Mouse (Mus musculus): ENCODE data around the gene Igfbp7.

The Igfbp7 gene

DNA sequence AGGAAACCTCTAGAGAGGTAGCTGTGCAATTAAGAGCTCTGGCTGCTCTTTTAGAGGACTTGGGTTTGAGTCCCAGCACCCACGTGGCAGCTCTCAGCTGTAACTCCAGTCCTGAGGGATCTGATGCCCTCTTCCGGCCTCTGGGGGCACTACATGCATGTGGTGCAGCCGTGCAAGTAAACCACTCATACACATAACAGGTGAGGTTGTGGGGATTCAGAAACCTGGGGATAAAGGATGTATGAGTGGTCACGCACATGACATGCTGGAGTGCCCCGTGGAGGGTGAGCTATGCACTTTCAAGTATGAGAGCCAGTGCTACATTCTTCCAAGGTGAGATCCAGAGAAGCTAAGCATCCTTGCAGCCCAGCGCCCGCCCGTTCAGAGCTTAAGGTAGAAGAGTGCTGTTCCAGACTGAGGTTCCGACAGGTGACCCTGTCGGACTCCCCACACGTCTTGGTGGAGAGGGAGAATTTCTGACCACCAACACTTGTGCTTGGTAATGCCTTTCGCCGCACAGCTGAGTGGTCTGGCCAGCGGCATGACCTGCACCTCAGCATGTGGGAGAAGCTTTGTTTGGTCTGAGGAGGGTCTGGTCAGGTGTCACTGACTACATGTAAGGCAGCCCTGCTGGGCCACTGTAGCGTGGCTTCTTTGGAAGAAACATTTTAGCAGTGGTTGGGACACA lies 57.7 kb downstream of the Igfbp7 start:
- DNase-seq (ENCODE audit: low read depth) = no peak

DNA sequence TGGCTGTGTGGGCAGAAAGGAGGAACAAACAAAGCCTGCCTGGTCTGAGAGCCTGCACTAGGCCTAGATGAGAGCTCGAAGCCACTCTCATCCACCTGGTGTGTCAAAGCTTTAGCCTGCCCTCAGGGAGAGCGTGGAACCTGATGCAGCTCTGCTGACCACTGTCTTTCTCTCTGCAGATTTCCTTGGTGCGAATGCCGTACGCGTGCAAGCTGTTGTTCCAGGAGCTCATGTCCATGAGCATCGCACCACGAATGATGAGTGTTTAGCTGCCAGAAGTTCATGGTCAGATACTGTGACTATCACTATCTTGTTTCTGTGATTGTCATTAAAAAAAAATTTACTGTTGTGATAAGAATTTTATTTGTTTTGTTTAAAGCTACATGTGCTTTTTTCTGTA lies 58.9 kb downstream of the Igfbp7 start:
- no peak for DNase-seq (ENCODE audit: low read depth)

DNA sequence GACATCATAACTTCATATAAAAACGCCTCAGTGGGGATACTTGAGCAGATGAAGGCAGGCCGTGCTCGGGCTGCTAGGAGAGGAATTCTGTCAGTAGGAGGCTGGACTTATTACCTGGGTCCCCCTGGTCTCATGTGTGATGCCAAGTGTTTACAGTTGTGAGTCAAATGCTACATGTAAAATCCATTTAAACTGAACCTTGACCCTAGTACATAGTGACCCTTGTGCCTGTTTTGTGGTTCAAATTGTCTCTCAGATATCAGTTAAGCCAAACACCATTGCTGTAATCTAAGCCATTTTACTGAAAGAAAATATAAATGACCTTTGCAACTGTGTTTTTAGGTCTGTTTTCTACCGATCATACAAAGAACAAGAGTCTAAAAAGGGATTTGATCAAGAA lies 67.8 kb downstream of the Igfbp7 start:
- no peak for DNase-seq (ENCODE audit: low read depth)

DNA sequence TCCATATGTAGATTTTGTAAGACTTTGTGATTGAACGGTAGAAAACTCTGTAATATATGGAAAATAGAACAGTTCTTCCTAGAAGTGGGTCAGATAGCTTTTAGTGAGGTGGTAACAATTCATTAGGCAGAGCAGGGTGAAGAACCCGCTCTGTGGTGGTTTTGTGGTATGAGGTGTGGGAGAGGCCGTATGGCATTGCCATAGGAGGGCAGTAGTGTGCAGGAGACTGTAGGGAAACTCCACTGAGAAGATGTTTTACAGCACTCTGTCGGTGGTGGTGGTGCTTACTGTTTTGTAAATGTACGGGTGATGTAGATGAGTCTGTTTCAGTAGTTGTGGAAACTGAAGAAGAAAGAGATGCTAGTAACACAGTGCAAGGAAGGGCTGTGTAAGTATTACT lies 77.7 kb downstream of the Igfbp7 start:
- no peak for DNase-seq (ENCODE audit: low read depth)

DNA sequence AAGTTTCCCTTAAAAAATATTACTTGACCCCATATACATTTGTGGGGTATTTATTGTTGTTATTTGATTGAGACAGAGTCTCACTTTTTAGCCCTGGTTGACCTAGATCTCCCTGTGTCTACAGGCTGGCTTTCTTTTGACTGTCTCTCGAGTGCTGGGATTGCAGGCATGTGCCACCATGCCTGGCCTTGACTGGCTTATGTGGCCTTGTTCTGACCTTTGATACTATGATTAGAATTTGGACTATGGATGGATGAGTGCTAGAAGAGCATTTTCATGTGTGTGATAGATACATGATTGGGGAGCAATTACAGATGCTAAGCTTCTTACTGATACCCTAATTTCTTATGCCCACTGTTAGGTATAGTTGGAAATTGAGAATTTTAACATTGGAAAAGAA lies 82.9 kb downstream of the Igfbp7 start:
- DNase-seq (ENCODE audit: low read depth) = no peak

DNA sequence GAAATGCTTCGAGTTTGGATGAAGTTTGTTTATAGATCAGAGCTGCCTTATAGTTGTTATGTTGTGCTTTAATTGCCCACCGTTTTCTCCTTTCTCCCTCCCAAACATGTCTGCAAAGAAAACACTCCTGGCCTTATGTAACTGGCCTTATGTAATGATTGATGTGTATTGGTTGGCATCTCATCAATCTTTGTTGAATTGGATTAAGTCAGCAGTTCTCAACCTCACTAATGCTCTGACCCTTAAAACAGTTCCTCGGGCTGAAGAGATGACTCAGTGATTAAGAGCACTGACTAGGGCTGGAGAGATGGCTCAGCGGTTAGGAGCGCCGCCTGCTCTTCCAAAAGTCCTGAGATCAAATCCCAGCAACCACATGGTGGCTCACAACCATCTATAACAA lies 92.9 kb downstream of the Igfbp7 start:
- DNase-seq (ENCODE audit: low read depth) = no peak

DNA sequence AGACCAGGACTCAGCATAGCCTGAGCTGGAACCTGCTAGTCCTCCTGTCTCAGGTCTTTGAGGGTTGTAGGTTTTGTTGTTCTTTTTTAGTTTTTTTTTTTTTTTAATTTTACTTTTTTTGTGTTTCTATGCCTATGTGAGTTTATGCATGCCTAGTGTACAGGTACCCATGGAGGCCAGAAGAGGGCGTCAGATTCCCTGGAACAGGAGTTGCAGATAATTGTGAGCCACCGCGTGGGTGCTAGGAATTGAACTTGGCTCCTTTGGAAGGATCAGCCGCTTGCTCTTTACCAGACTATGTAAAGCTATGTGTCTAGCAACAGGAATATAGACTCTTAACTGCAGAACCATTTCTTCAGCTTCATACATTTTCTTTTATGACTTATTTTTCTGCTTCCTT lies 93.6 kb downstream of the Igfbp7 start:
- no peak for DNase-seq (ENCODE audit: low read depth)

DNA sequence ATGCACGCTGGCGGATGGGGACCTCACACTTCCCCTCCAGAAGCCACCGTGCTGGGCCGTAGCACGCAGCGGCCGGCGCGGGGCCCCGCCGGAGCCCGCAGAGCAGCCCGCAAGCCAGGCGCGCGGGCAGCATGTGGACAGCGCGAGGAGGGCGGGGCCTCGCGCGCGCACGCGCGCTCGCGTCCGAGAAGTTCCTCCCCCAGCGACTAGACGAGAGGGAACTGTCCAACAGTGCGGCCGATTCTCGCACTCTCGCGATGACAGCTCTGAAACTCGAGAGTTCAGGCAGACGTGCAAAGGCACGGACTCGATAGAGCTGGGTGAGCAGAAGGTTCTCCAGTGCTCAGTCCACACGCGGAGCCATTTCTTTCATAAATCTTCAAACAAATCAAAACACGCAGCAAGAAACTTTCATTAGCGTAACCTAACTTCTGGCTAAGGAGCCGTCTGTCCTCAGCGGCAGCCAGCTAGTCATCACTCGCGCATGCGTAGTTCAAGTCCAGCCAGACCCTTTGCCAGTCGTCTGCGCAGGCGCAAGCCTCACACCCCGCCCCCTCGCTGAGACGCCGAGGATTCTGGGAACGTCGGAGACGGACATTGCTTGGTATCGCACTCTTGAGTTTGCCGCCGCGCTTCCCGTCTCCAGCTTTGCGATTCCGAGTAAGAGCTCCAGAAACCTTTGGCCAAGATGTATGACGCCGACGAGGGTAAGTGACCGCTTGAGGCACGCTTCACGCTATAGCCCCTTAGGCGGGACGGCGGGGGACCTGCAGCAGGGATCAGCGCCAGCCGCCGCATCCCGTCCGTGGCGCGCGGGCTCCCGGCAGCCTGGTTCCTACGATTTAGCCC lies 97.7 kb downstream of the Igfbp7 start, which contains the start of the genes Noa1 and Polr2b:
TSS of gene Noa1 (minus strand) at position 161 of the 849 bp plus-strand sequence.
TSS of gene Polr2b (plus strand) at position 224 of the 849 bp plus-strand sequence.
- peak; percentile 96 for DNase-seq (ENCODE audit: low read depth)

DNA sequence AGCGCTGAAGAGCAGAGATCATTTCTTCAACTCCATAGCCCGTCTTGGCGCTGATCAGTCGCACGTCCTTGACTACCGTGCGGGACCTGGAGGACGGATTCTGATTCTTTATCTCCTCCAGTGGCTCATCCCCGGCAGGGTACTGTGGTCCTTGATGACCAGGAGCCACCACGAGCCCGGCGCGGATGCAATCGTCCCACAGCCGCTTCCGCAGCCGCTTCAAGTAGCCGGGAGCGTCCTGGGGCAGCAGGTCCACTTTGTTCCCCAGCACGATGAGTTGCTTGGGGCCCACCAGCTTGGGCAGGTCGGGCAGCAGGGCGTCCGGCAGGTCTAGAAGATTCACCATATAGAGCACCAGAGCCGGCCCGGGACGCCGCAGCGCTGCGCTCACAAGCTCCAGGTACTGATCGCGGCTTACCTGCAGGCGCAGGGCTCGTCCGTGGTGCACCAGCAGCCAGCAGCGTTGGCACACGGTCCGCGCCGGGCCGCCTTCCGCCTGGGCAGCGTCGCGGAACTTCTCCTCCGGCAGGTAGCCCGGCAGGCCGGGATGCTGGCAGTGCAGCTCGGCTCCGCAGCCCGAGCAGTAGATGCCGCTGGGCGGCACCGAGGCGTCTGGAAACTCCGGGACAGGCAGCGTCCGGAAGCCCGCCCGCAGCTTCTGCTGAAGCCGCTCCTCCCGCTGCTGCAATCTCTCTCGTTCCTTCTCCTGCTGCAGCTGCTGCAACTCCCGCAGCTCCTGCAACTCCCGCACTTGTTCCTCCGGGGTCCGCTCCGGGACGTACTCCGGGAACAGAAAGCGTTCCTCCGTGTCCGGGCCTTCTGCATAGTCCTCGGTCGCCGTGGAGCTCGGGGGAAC lies 98.6 kb downstream of the Igfbp7 start:
- DNase-seq (ENCODE audit: low read depth) = no peak

DNA sequence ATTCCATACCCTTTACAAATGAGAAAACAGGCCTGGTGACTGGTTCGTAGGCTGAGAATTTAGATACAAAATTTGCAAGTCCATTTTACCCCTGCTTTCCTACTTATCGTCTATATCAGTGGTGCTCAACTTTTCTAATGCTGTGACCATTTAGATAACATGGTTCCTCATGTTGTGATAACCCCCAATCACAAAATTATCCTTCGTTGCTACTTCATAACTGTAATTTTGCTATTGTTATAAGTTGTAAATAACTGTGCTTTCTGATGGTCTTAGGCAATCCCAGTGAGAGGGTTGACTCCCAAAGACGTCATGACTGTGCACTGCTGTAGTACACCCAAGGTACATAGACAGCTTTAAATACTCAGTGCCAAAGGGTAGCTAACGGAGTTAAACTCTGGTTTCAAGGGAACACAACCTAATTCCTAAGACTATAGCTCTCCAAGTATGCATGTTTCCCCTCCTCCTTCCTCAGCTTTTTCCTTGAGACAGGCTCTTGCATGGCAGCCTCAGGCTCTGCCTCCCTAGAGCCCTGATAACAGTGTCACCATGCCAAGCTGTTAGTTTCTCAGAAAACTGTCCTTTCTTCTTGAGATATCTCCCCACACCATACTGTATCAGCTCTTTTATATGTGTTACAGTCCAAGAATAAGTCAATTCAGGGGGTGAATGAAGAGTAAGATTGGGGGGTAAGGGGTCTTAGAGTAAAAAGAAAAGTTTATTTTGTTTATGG lies 99.9 kb downstream of the Igfbp7 start:
- DNase-seq (ENCODE audit: low read depth) = no peak

DNA sequence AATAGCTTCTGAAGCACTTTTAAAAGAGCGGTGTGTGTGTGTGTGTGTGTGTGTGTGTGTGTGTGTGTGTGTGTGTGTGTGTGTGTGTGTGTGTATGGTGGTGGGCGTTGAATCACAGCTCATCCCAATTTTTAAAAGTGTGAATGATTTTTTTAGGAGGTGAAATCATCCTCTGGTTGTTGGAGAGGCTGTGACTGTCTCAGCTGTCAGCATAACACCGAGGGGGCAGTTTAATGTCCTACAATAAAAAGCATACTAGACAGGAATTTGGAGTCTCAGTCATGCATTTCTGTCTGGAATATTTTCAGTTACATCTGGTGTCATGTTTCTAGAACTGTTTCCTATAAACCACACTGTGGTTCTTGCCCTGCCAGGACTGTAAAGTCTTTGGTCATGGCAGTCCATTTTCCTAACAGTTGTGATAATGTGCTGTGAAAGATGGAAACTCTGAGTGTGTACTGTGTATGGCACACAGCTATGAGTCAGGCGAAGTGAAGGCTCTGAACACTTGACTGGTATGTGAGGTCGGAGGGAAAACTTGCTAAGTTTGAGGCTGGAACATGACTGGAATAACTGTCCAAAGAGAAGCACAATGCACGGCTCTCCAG lies 106.4 kb downstream of the Igfbp7 start:
- DNase-seq (ENCODE audit: low read depth) = no peak

DNA sequence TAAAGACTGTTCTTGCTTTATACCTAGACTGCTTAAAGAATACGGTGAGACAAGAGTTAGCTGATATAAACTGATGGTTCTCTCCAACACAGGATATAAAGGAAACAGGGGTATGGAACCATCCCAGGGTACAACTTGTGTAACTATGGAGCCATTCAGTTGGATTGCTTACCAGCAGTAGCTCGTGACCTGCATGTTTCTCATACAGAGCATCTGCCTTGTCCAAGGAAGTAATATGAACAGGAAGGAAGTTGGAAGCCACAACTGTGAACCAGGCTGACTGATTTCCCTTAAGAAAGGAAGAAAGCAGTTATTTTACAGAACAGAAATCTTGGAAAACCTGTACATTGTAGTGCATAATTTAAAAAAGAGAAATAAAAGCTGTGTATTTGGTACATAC lies 108.4 kb downstream of the Igfbp7 start:
- no peak for DNase-seq (ENCODE audit: low read depth)
